Comparison of ENCODE assay signal across 19 mouse cellular contexts in the genomic region with DNA sequence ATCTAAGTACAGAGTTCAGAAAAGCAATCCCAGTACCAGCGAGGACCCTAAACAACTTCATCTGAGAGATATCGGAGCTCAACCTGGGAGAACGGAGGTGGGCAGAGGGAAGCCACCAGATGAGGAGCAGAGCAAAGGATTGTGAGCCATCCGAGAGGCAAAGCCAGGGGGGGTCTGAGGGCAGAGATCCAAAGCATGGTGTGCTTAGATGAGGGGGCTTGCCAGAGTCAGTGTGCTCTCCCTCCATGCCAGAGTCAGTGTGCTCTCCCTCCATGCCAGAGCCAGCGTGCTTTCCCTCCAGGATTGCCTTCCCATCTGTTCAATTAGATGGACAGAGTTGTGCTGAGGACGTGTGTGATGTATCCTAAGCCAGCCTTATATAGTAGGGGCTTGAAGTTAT. TPM values are rescaled to one million over a fixed set of nuclear protein-coding genes. Genes with fewer than 3 reads are reported as not detected.
DNase-seq lines count a peak whose midpoint lies in the region; ATAC-seq and TF ChIP-seq lines count a peak whose summit lies in the region.
"Had no signal": no experiment of that assay in that cellular context is flagged by ENCODE, and none has a peak within 500 bp of the region (broad histone marks: within the 10 kb centered on the region; RNA-seq: fewer than 3 reads in every experiment).

No protein-coding gene starts in this region.

- 76% methylated on average over 6 of the region's 6 CpGs for WGBS in heart, embryonic 15.5 days
- 74% methylated on average over 6 of the region's 6 CpGs for WGBS in forebrain, postnatal 0 days

- H3K9ac ChIP-seq in heart, embryonic 15.5 days = no peak overlapping the region
- no peak overlapping the region for H3K9ac ChIP-seq in forebrain, postnatal 0 days
- H3K9ac ChIP-seq: liver, embryonic 14.5 days; midbrain, embryonic 15.5 days had no signal

- no peaks in the 10 kb centered on the region for H3K36me3 ChIP-seq in heart, embryonic 15.5 days
- no peaks in the 10 kb centered on the region for H3K36me3 ChIP-seq in forebrain, postnatal 0 days (ENCODE audit: insufficient read depth)
- H3K36me3 ChIP-seq: midbrain, embryonic 15.5 days had no signal

- H3K4me3 ChIP-seq in heart, embryonic 15.5 days = no peak overlapping the region
- H3K4me3 ChIP-seq in left cerebral cortex, adult 2 months = no peak overlapping the region
- H3K4me3 ChIP-seq in forebrain, postnatal 0 days (ENCODE audit: low read depth, low read length) = no peak overlapping the region
- H3K4me3 ChIP-seq: midbrain, embryonic 15.5 days had no signal

- H3K27ac ChIP-seq in heart, embryonic 15.5 days = 0 out of 2 replicates have a peak overlapping the region, but pooled peaks have one; percentile 66
- H3K27ac ChIP-seq in left cerebral cortex, adult 2 months = peak overlapping the region; percentile 53; the same call in 1 of the 2 replicates
- no peak overlapping the region for H3K27ac ChIP-seq in forebrain, postnatal 0 days (ENCODE audit: low read depth, low read length)
- H3K27ac ChIP-seq: liver, embryonic 14.5 days; macrophage; midbrain, embryonic 15.5 days had no signal

- TF ChIP-seq CTCF in left cerebral cortex, adult 2 months (IDR thresholded peaks at IDR 0.05) = no peak
- no peak for TF ChIP-seq CTCF in forebrain, postnatal 0 days (IDR thresholded peaks at IDR 0.05; ENCODE audit: low read depth)

- intact Hi-C loops in left cerebral cortex, adult 2 months (cut with DNase I) = no loop called here

- no peaks in the 10 kb centered on the region for H3K9me3 ChIP-seq in heart, embryonic 15.5 days (replicated peaks)
- no peaks in the 10 kb centered on the region for H3K9me3 ChIP-seq in forebrain, postnatal 0 days (ENCODE audit: low read length)
- H3K9me3 ChIP-seq: midbrain, embryonic 15.5 days had no signal

- H3K27me3 ChIP-seq in heart, embryonic 15.5 days = no peaks in the 10 kb centered on the region
- H3K27me3 ChIP-seq in forebrain, postnatal 0 days (ENCODE audit: insufficient read depth, low read length) = no peaks in the 10 kb centered on the region
- H3K27me3 ChIP-seq: midbrain, embryonic 15.5 days had no signal

- DNase-seq in cerebellum, postnatal 10 days = peak; percentile 85 to 94
- no peak for DNase-seq in cerebellum, adult 18-20 months
- no peak for DNase-seq in heart, adult 9 months (ENCODE audit: low spot score in 2 of 2)
- DNase-seq in left cerebral cortex, adult 2 months (ENCODE audit: extremely low spot score in 1 of 2, low spot score in 2 of 2) = no peak
- no peak for DNase-seq in left cerebral cortex, adult 18-20 months (ENCODE audit: low spot score in 2 of 2)
- peak; percentile 13 for DNase-seq in brain, adult 2 months (ENCODE audit: low read depth, low spot score)
- DNase-seq in forebrain, postnatal 0 days = no peak
- DNase-seq: adrenal gland, postnatal 14 days; kidney, adult 18-20 months; kidney, postnatal 25 days; right cerebral cortex, postnatal 14 days had no signal

- peak overlapping the region; percentile 19 for H3K4me2 ChIP-seq in heart, embryonic 15.5 days
- H3K4me2 ChIP-seq in forebrain, postnatal 0 days (ENCODE audit: low read depth) = no peak overlapping the region
- H3K4me2 ChIP-seq: midbrain, embryonic 15.5 days had no signal

- no peak for ATAC-seq in heart, embryonic 15.5 days (replicated peaks; ENCODE audit: insufficient number of reproducible peaks, insufficient read depth, low FRiP score, low read depth)
- ATAC-seq in forebrain, postnatal 0 days = no peak
- ATAC-seq: forebrain, embryonic 14.5 days; midbrain, embryonic 15.5 days had no signal

- H3K4me1 ChIP-seq in heart, embryonic 15.5 days (replicated peaks) = peaks cover 59% of the 10 kb centered on the region
- H3K4me1 ChIP-seq in forebrain, postnatal 0 days (ENCODE audit: insufficient read depth) = peaks cover 8% of the 10 kb centered on the region; the same call in 1 of the 2 replicates

RNA-seq across cellular contexts. Expression of a gene that starts 2.8 kb away (rescaled TPM):
- polyA plus RNA-seq in heart, embryonic 15.5 days (2015; fragmentation: Nextera tagmentation; extraction: Ambion mirVana) = 22.5 and 23.1 TPM in 2 replicates
- 10 to 100 TPM; 50.5 to 51.8 TPM for total RNA-seq in left cerebral cortex, adult 2 months (2021)
- 10 to 100 TPM; 34.6 to 39.4 TPM for total RNA-seq in left cerebral cortex, adult 18-20 months (2021)
- total RNA-seq in forebrain, postnatal 0 days (2014; rRNA removed) = 12.7 and 14.0 TPM in 2 replicates
- 7.0 and 10.1 TPM in 2 replicates for polyA plus RNA-seq in forebrain, postnatal 0 days (2015; fragmentation: Nextera tagmentation; extraction: Ambion mirVana)

RNA-seq across cellular contexts. Expression of a gene that starts 45.4 kb away (rescaled TPM):
- polyA plus RNA-seq in heart, embryonic 15.5 days (2015; fragmentation: Nextera tagmentation; extraction: Ambion mirVana) = 0.08 TPM in 1 of 2 replicates, not detected in the other
- not detected for total RNA-seq in left cerebral cortex, adult 2 months (2021)
- total RNA-seq in left cerebral cortex, adult 18-20 months (2021) = not detected
- total RNA-seq in forebrain, postnatal 0 days (2014; rRNA removed) = not detected in 2 replicates
- polyA plus RNA-seq in forebrain, postnatal 0 days (2015; fragmentation: Nextera tagmentation; extraction: Ambion mirVana) = 0.11 and 0.14 TPM in 2 replicates
- total RNA-seq: adrenal gland, postnatal 14 days; heart, adult 8-10 months; layer of hippocampus, postnatal 10 days had no signal
- polyA plus RNA-seq: liver, embryonic 14.5 days; macrophage; urinary bladder, adult 2 months had no signal

Comparison
In these comparisons a context has a peak if more than half of its experiments do, and no peak if none do; other contexts are left out.
1. DNase-seq: peak in cerebellum, postnatal 10 days (2 of 2) and brain, adult 2 months (single experiment); none in cerebellum, adult 18-20 months (0 of 2), heart, adult 9 months (0 of 2), left cerebral cortex, adult 2 months (0 of 2), left cerebral cortex, adult 18-20 months (0 of 2) and forebrain, postnatal 0 days (single experiment).